24 mouse cellular contexts compared by ENCODE assay signal in the genomic region with DNA sequence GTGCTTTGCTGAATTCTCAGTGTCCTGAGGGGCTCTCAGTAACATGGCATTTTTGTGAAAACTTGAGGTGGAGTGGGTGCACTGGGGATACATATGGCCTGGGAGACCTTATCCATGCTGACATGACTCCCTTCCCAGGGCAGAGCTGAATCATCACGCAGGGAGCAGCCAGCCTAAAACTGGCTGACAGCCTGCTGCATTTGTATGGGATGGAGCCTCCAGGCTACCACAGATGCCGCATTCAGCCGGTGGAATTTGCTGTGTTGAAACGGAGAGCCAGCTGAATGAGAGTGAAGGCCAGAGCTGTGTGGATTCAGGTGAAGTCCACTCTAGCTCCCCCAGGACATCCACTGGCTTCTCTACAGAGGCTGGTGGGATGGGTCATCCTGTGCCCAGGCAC.
A peak's percentile ranks its signal among the peaks of the same experiment; 100 is the strongest.
DNase-seq lines count a peak whose midpoint lies in the region; ATAC-seq lines count a peak whose summit lies in the region.
"Had no signal": no experiment of that assay in that cellular context is flagged by ENCODE, and none has a peak within 500 bp of the region (broad histone marks: within the 10 kb centered on the region; RNA-seq: fewer than 3 reads in every experiment).

No protein-coding gene starts in this region.

- no peaks in the 10 kb centered on the region for H3K36me3 ChIP-seq in heart, embryonic 15.5 days
- no peaks in the 10 kb centered on the region for H3K36me3 ChIP-seq in limb, embryonic 13.5 days
- no peaks in the 10 kb centered on the region for H3K36me3 ChIP-seq in limb, embryonic 10.5 days
- H3K36me3 ChIP-seq: forebrain, embryonic 15.5 days; hindbrain, embryonic 12.5 days; neural tube, embryonic 13.5 days had no signal

- DNase-seq in cerebellum, postnatal 14 days = peak; percentile 12
- no peak for DNase-seq in cerebellum, adult 9-11 months
- no peak for DNase-seq in heart, adult 9 months (ENCODE audit: low spot score in 2 of 2)
- DNase-seq in limb, embryonic 10.5 days (ENCODE audit: low spot score) = no peak
- DNase-seq in brain, adult 2 months (ENCODE audit: low read depth, low spot score) = peak; percentile 54
- DNase-seq in MN1 (ENCODE audit: low spot score) = no peak
- DNase-seq: cerebellum, adult 8-10 months; gastrocnemius, postnatal 25 days; heart, adult 2 months; kidney, adult 9 months; kidney, postnatal 14 days; lung, postnatal 4 days; midbrain, embryonic 14.5 days; retina, postnatal 1 day; right cerebral cortex, postnatal 25 days; spleen, adult 18-20 months had no signal

- H3K27me3 ChIP-seq in heart, embryonic 15.5 days = no peaks in the 10 kb centered on the region
- H3K27me3 ChIP-seq in limb, embryonic 13.5 days = no peaks in the 10 kb centered on the region
- no peaks in the 10 kb centered on the region for H3K27me3 ChIP-seq in limb, embryonic 10.5 days (ENCODE audit: low read depth, poor library complexity, severe bottlenecking)
- H3K27me3 ChIP-seq: forebrain, embryonic 15.5 days; hindbrain, embryonic 12.5 days; neural tube, embryonic 13.5 days had no signal

- no peaks in the 10 kb centered on the region for H3K9me3 ChIP-seq in heart, embryonic 15.5 days (replicated peaks)
- H3K9me3 ChIP-seq in limb, embryonic 13.5 days = no peaks in the 10 kb centered on the region
- H3K9me3 ChIP-seq in limb, embryonic 10.5 days (replicated peaks) = no peaks in the 10 kb centered on the region
- H3K9me3 ChIP-seq: forebrain, embryonic 15.5 days; hindbrain, embryonic 12.5 days; neural tube, embryonic 13.5 days had no signal

- 43% methylated on average over 4 of the region's 4 CpGs for WGBS in heart, embryonic 15.5 days
- WGBS in limb, embryonic 13.5 days = 67% methylated on average over 4 of the region's 4 CpGs
- 85% methylated on average over 4 of the region's 4 CpGs for WGBS in limb, embryonic 10.5 days

- H3K4me2 ChIP-seq in heart, embryonic 15.5 days = no peak overlapping the region
- no peak overlapping the region for H3K4me2 ChIP-seq in limb, embryonic 13.5 days (replicated peaks)
- H3K4me2 ChIP-seq: forebrain, embryonic 15.5 days; hindbrain, embryonic 12.5 days; neural tube, embryonic 13.5 days had no signal

- ATAC-seq in heart, embryonic 15.5 days (replicated peaks; ENCODE audit: insufficient number of reproducible peaks, insufficient read depth, low FRiP score, low read depth) = 0 out of 2 replicates have a peak, but pooled peaks have one; percentile 62
- no peak for ATAC-seq in limb, embryonic 13.5 days (ENCODE audit: low FRiP score, low read depth)
- ATAC-seq: forebrain, embryonic 15.5 days; inflammation-experienced regulatory T-cells, adult 6 months had no signal

- H3K27ac ChIP-seq in heart, embryonic 15.5 days = no peak overlapping the region
- H3K27ac ChIP-seq in limb, embryonic 13.5 days = 0 out of 2 replicates have a peak overlapping the region, but pooled peaks have one; percentile 16
- no peak overlapping the region for H3K27ac ChIP-seq in limb, embryonic 10.5 days
- H3K27ac ChIP-seq: forebrain, embryonic 15.5 days; heart, adult 2 months; hindbrain, embryonic 12.5 days; layer of hippocampus, adult 2 months; neural tube, embryonic 13.5 days had no signal

- no peak overlapping the region for H3K9ac ChIP-seq in heart, embryonic 15.5 days
- no peak overlapping the region for H3K9ac ChIP-seq in limb, embryonic 13.5 days
- H3K9ac ChIP-seq: forebrain, embryonic 15.5 days; hindbrain, embryonic 12.5 days; neural tube, embryonic 13.5 days had no signal

- peaks cover 12% of the 10 kb centered on the region for H3K4me1 ChIP-seq in heart, embryonic 15.5 days (replicated peaks)
- H3K4me1 ChIP-seq in limb, embryonic 13.5 days = no peaks in the 10 kb centered on the region
- H3K4me1 ChIP-seq in limb, embryonic 10.5 days = no peaks in the 10 kb centered on the region
- H3K4me1 ChIP-seq: forebrain, embryonic 15.5 days; neural tube, embryonic 13.5 days had no signal

- H3K4me3 ChIP-seq in heart, embryonic 15.5 days = no peak overlapping the region
- H3K4me3 ChIP-seq in limb, embryonic 13.5 days = no peak overlapping the region
- no peak overlapping the region for H3K4me3 ChIP-seq in limb, embryonic 10.5 days
- H3K4me3 ChIP-seq: forebrain, embryonic 15.5 days; heart, adult 2 months; hindbrain, embryonic 12.5 days; layer of hippocampus, adult 2 months; myocyte; neural tube, embryonic 13.5 days had no signal

Comparison
In these comparisons a context has a peak if more than half of its experiments do, and no peak if none do; other contexts are left out.
1. DNase-seq: peak in cerebellum, postnatal 14 days (2 of 2) and brain, adult 2 months (single experiment); none in cerebellum, adult 9-11 months (single experiment), heart, adult 9 months (0 of 2), limb, embryonic 10.5 days (single experiment) and MN1 (single experiment).